Mouse (Mus musculus) forebrain, embryonic 14.5 days (tissue): Measurements from ENCODE around the gene Ufd1. TPM values are rescaled to one million over a fixed set of nuclear protein-coding genes. Genes with fewer than 3 reads are reported as not detected.

Experiments
- ATAC-seq: fragments of 200-750 bp; cut with Nextera tagmentation; 2 replicates; pipeline ENCODE4 v1.8.0; 2017; ENCODE audit warnings: mild to moderate bottlenecking, moderate library complexity
- DNase-seq: peaks from one replicate; pipeline ENCODE4 v3.0.0-alpha.2; 2015; ENCODE audit warnings: low spot score
- H3K27ac ChIP-seq: fragments of 300-500 bp; sonication (generic); 2 replicates; pipeline ENCODE4 v1.5.1; 2014; ENCODE audit warnings: low read depth, mild to moderate bottlenecking, control low read depth, low read length, moderate library complexity
- H3K27me3 ChIP-seq: fragments of 300-500 bp; sonication (generic); replicated peaks from 2 replicates; pipeline ENCODE4 v1.6.1; 2014; ENCODE audit warnings: low read length, control low read depth, mixed read lengths; ENCODE audit not compliant: control insufficient read depth, insufficient read depth
- H3K36me3 ChIP-seq: fragments of 300-500 bp; sonication (generic); 2 replicates; pipeline ENCODE4 v1.6.1; 2014; ENCODE audit warnings: low read length, control low read depth; ENCODE audit not compliant: control insufficient read depth, insufficient read depth
- H3K4me1 ChIP-seq: fragments of 300-500 bp; sonication (generic); 2 replicates; pipeline ENCODE4 v1.6.1; 2014; ENCODE audit warnings: antibody characterized with exemption, low read length, control low read depth; ENCODE audit not compliant: control insufficient read depth, insufficient read depth
- H3K4me2 ChIP-seq: fragments of 300-500 bp; sonication (generic); 2 replicates; pipeline ENCODE4 v1.6.1; 2014; ENCODE audit warnings: mild to moderate bottlenecking, control low read depth, low read length
- H3K4me3 ChIP-seq: fragments of 300-500 bp; sonication (generic); 2 replicates; pipeline ENCODE4 v1.5.1; 2014; ENCODE audit warnings: low read depth, low read length, control low read depth
- H3K9ac ChIP-seq: fragments of 300-500 bp; sonication (generic); 2 replicates; pipeline ENCODE4 v1.6.1; 2014; ENCODE audit warnings: mild to moderate bottlenecking, low read length, control low read depth, moderate library complexity
- H3K9me3 ChIP-seq: fragments of 300-500 bp; sonication (generic); replicated peaks from 2 replicates; pipeline ENCODE4 v1.6.1; 2016; ENCODE audit warnings: low read length, control low read depth, mixed read lengths; ENCODE audit not compliant: control insufficient read depth
- WGBS: fragments of 180-500 bp; shearing (Covaris S2); extraction: QIAGEN DNeasy Blood & Tissue Kit; methylation state at CpG from one replicate; pipeline ENCODE4 v1.1.7; 2014; 5-methylcytosine and 5-hydroxymethylcytosine counted together
- polyA plus RNA-seq: library from polyadenylated mRNA; unstranded; fragments of >200 nt; fragmentation: Nextera tagmentation; extraction: Ambion mirVana; gene quantifications from 2 replicates; pipeline ENCODE4 v1.2.1, GENCODE M21; 2014

Gene Ufd1
- polyA plus RNA-seq, result 69.1 and 69.5 TPM in 2 replicates

- peak within 1 kb of the TSS; percentile 61 for H3K4me2 ChIP-seq
- peaks cover 43% of the 10 kb centered on the region for H3K36me3 ChIP-seq
- no peaks in the 10 kb centered on the region for H3K9me3 ChIP-seq
- DNase-seq (peak; percentile 98), ATAC-seq (peak; percentile 96)
- no peaks in the 10 kb centered on the region for H3K27me3 ChIP-seq
- H3K4me1 ChIP-seq, result peaks cover 9% of the 10 kb centered on the region
- H3K27ac ChIP-seq, result peak within 1 kb of the TSS; percentile 55; the same call in 1 of the 2 replicates
- peak within 1 kb of the TSS; percentile 75 for H3K9ac ChIP-seq
- WGBS, result under 1% methylated on average over 42 of the region's 42 CpGs
- H3K4me3 ChIP-seq, result peak within 1 kb of the TSS; percentile 68
These were observed at the start of gene Ufd1, which contains the start of gene Cdc45 for GRCm38 (mm10) chr16:18811468-18812384. TSS of gene Ufd1 (plus strand) at chr16:18811779. TSS of gene Cdc45 (minus strand) at chr16:18811987.

- no peak for ATAC-seq
- DNase-seq, result no peak
- Histone ChIP-seq H3K27ac (no peak overlapping the region), H3K4me1 (no peaks in the 10 kb centered on the region), H3K4me3 (no peak overlapping the region), H3K4me2 (no peak overlapping the region), H3K27me3 (no peaks in the 10 kb centered on the region), H3K36me3 (no peaks in the 10 kb centered on the region), H3K9me3 (no peaks in the 10 kb centered on the region), H3K9ac (no peak overlapping the region)
- WGBS, result 84% methylated on average over 3 of the region's 3 CpGs
These were observed 48.6 kb upstream of the Ufd1 start for GRCm38 (mm10) chr16:18762960-18763359.

- H3K4me2 ChIP-seq, result no peak overlapping the region
- no peaks in the 10 kb centered on the region for H3K4me1 ChIP-seq
- no peaks in the 10 kb centered on the region for H3K27me3 ChIP-seq
- no peak for ATAC-seq
- no peak for DNase-seq
- no peaks in the 10 kb centered on the region for H3K9me3 ChIP-seq
- H3K36me3 ChIP-seq, result no peaks in the 10 kb centered on the region
- no peak overlapping the region for H3K4me3 ChIP-seq
- no peak overlapping the region for H3K9ac ChIP-seq
- no peak overlapping the region for H3K27ac ChIP-seq
- WGBS, result 86% methylated on average over 4 of the region's 4 CpGs
These were observed 45.2 kb upstream of the Ufd1 start for GRCm38 (mm10) chr16:18766390-18766789.

- WGBS, result 74% methylated on average over 1 of the region's 1 CpGs
- H3K4me3 ChIP-seq, result no peak overlapping the region
- no peak overlapping the region for H3K27ac ChIP-seq
- no peaks in the 10 kb centered on the region for H3K9me3 ChIP-seq
- no peak overlapping the region for H3K4me2 ChIP-seq
- DNase-seq (no peak), ATAC-seq (no peak)
- no peaks in the 10 kb centered on the region for H3K27me3 ChIP-seq
- H3K4me1 ChIP-seq, result no peaks in the 10 kb centered on the region
- H3K36me3 ChIP-seq, result no peaks in the 10 kb centered on the region
- H3K9ac ChIP-seq, result no peak overlapping the region
These were observed 42.1 kb upstream of the Ufd1 start for GRCm38 (mm10) chr16:18769501-18769900.

GRCm38 (mm10) chr16:18773936-18774335 lies 37.6 kb upstream of the Ufd1 start:
- H3K4me1 ChIP-seq, result peaks cover 2% of the 10 kb centered on the region; the same call in 1 of the 2 replicates
- no peak overlapping the region for H3K27ac ChIP-seq
- H3K27me3 ChIP-seq, result peaks cover 39% of the 10 kb centered on the region
- H3K36me3 ChIP-seq, result no peaks in the 10 kb centered on the region
- no peak for ATAC-seq
- no peak for DNase-seq
- no peak overlapping the region for H3K4me3 ChIP-seq
- H3K9me3 ChIP-seq, result no peaks in the 10 kb centered on the region
- H3K9ac ChIP-seq, result no peak overlapping the region
- no peak overlapping the region for H3K4me2 ChIP-seq
- WGBS, result 29% methylated on average over 2 of the region's 2 CpGs

- Histone ChIP-seq H3K4me2 (peak overlapping the region; percentile 56; the same call in 1 of the 2 replicates), H3K27me3 (peaks cover 42% of the 10 kb centered on the region), H3K27ac (no peak overlapping the region), H3K36me3 (no peaks in the 10 kb centered on the region), H3K4me3 (no peak overlapping the region), H3K9me3 (no peaks in the 10 kb centered on the region), H3K4me1 (peaks cover 2% of the 10 kb centered on the region; the same call in 1 of the 2 replicates), H3K9ac (no peak overlapping the region)
- ATAC-seq (no peak), DNase-seq (no peak)
- WGBS, result 16% methylated on average over 18 of the region's 18 CpGs
These were observed 35.7 kb upstream of the Ufd1 start for GRCm38 (mm10) chr16:18775621-18776555.

- 0 out of 2 replicates have a peak, but pooled peaks have one; percentile 12 for ATAC-seq
These were observed 35.0 kb upstream of the Ufd1 start, which contains the start of gene Cldn5 for GRCm38 (mm10) chr16:18776556-18777100. TSS of gene Cldn5 (plus strand) at chr16:18776847.

More at GRCm38 (mm10) chr16:18776556-18777100, 35.0 kb upstream of the Ufd1 start, which contains the start of gene Cldn5:
- Histone ChIP-seq H3K9me3 (no peaks in the 10 kb centered on the region), H3K27ac (no peak within 1 kb of the TSS), H3K27me3 (peaks cover 42% of the 10 kb centered on the region), H3K4me2 (peak within 1 kb of the TSS; percentile 56), H3K4me3 (peak within 1 kb of the TSS; percentile 36), H3K4me1 (peaks cover 2% of the 10 kb centered on the region; the same call in 1 of the 2 replicates), H3K9ac (peak within 1 kb of the TSS; percentile 47), H3K36me3 (peaks cover 6% of the 10 kb centered on the region; the same call in 1 of the 2 replicates)
- 2% methylated on average over 19 of the region's 19 CpGs for WGBS
- no peak for DNase-seq
